Mouse (Mus musculus) brown adipose tissue, adult 24 weeks (tissue): ENCODE data around the gene Fstl3. TPM values are rescaled to one million over a fixed set of nuclear protein-coding genes. Genes with fewer than 3 reads are reported as not detected.
A peak's percentile ranks its signal among the peaks of the same experiment; 100 is the strongest.
"Not testable (repeated sequence)": the region's sequence is repeated elsewhere in the genome, so short reads cannot be mapped to it uniquely, and the experiment has no call there.

ENCODE experiments used
- H3K27ac ChIP-seq: fragments of 200-500 bp; replicated peaks from 2 replicates; pipeline ENCODE4 v1.5.1; 2012; ENCODE audit warnings: low read depth, mild to moderate bottlenecking, low read length
- H3K4me1 ChIP-seq: fragments of 200-500 bp; 2 replicates; pipeline ENCODE4 v1.6.1; 2012; ENCODE audit warnings: low read length, mixed read lengths; ENCODE audit not compliant: control insufficient read depth, insufficient read depth, insufficient read length
- H3K4me3 ChIP-seq: fragments of 200-500 bp; 2 replicates; pipeline ENCODE4 v1.5.1; 2012; ENCODE audit warnings: low read depth, mild to moderate bottlenecking, low read length, moderate library complexity; ENCODE audit not compliant: insufficient read depth
- polyA plus RNA-seq: library from polyadenylated mRNA; stranded (reverse); fragments of >200 nt; gene quantifications from 2 replicates; pipeline ENCODE4 v1.2.4, GENCODE M21; 2012; ENCODE audit not compliant: missing spikeins, insufficient read depth, insufficient read length

Fstl3 gene
- polyA plus RNA-seq, 1 experiment, result 1.3 TPM

DNA sequence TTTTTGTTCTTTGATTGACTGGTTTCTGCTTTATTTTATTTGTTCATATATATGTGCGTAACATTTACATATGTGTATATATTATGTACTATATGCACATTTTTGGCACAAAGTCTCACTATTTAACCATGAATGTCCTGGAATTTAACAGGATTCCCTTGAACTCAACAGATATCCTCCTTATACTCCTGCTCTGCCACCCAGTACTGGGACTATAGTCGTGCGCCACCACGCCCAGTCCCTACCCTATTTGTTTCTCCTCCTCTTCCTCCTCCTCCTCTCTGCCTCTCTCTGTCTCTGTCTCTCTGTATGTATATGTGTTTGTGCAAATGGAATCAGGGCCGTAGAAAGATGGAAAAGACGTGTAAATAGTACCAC lies 30.3 kb upstream of the Fstl3 start:
- no peak overlapping the region for H3K27ac ChIP-seq
- H3K4me3 ChIP-seq, result no peak overlapping the region
- no peaks in the 10 kb centered on the region for H3K4me1 ChIP-seq

DNA sequence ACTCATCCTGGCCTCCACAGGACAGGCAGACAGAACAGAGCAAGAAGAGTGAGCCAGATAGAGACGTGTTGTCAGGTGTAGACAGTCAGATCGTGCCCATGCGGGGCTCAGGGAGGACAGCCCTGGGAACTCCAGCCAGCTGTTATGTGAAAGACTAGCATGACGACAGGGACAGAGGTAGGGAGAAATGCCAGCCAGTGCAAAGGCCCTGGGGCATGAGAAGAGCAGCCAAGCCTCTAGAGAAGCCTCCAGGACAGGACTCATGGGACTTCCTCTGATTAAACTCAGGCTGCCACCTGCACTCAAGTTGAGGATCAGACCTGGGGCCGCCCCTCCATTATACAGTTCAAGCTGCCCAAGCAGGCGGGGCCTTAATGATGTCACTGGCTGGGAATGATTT lies 28.6 kb upstream of the Fstl3 start:
- H3K4me1 ChIP-seq, result no peaks in the 10 kb centered on the region
- no peak overlapping the region for H3K27ac ChIP-seq
- no peak overlapping the region for H3K4me3 ChIP-seq

DNA sequence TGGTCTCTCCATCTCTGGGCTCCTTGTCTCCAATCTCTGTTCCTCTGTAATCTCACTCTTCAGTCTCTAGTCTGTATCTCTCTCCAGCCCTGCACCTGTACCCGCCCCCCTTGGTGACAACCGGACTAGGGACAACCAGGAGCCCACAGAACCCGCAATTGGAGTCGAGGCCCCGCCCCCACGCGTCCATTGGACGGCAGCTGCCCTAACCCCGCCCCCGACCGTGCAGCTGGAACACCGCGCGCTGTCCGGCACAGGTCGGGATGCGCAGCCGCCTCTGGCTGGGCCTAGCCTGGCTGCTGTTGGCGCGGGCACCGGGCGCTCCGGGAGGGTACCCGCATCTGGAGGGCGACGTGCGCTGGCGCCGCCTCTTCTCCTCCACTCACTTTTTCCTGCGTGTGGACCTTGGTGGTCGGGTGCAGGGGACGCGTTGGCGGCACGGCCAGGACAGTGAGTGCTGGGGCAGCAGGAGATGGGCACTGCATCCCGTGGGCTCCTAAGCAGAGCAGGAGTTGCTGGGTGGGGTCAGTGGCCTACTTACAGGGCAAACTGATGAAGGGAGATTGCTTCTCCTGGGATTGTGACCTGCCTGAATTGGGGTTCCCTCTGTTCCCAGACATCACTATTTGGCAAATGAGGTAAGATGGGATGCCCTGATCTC lies 22.1 kb upstream of the Fstl3 start, which contains the start of gene Fgf22:
TSS of gene Fgf22 (plus strand) at position 221 of the 661 bp plus-strand sequence.
- H3K4me3 ChIP-seq, result peak within 1 kb of the TSS; percentile 28; the same call in 1 of the 2 replicates
- H3K27ac ChIP-seq, result no peak within 1 kb of the TSS
- H3K4me1 ChIP-seq, result no peaks in the 10 kb centered on the region

DNA sequence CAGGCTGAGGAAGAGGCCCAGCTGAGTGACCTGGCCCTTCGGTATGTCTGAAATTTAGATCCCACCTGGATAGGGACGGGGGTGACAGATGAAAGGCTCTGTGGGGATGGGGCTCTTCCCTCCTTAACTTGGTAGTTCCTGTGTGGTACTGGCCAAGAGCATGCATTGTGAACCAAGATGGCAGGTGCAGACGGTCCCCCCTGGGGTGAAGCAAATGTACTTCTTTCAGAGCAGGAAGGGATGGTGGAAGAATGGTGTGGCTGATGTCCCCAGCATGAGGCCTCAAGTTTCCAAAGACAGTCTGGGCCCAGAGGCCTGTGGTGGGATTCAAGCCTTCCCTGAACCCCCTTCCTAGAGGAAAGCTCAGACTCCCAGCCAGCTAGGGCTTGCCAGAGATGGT lies 21.2 kb upstream of the Fstl3 start:
- H3K4me3 ChIP-seq, result no peak overlapping the region
- no peaks in the 10 kb centered on the region for H3K4me1 ChIP-seq
- no peak overlapping the region for H3K27ac ChIP-seq

DNA sequence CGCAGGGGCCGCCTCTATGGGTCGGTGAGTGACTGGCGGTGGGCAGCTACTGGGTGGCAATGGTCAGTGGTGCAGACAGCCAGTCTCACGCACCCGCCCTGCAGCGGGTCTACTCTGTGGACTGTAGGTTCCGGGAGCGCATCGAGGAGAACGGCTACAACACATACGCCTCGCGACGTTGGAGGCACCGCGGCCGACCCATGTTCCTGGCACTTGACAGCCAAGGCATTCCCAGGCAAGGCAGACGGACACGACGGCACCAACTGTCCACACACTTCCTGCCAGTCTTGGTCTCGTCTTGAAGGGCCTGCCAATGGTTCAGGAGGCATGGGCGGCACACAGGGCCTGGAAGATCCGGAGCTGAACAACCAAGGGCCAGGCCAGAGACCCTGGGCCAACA lies 20.4 kb upstream of the Fstl3 start:
- H3K4me1 ChIP-seq, result no peaks in the 10 kb centered on the region
- no peak overlapping the region for H3K27ac ChIP-seq
- H3K4me3 ChIP-seq, result no peak overlapping the region

DNA sequence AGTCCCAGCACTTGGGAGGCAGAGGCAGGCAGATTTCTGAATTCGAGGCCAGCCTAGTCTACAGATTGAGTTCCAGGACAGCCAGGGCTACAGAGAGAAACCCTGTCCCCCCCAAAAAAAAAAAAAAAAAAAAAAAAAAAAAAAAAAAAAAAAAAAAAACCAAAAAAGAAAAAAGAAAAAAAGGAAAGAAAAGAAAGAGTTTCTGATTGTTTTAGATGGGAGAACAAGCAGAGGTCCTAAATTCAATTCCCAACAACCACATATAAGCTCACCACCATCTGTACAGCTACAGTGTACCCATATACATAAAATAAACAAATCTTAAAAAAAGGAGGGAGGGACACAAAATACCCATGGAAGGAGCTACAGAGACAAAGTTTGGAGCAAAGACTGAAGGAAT lies 17.4 kb upstream of the Fstl3 start:
- H3K27ac ChIP-seq, H3K4me1 ChIP-seq: not testable (repeated sequence)

DNA sequence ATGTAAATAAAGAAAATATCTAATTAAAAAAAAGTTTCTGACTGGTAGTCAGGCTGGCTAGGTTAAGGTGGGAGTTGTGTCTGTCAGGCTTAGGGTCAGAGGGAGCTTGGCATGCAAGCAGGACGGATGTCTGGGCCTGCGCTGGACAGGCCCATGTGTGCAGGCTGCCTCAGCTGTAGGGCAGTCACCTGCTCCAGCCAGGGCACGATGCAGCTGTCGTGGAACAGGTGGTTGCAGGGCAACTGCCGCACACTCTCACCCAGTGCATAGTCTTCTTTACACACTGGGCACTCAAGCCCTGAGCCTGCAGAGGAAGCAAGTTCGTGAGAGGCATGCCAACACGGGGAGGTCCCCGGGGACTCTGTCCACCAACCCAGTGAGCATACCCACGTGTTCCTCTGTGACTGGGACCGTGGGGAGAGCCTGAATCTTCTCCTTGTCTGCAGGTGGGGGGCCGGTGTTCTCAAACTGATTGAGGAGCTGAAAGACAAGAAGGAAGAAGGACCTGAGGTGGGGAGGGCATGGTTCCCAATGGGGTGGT lies 16.4 kb upstream of the Fstl3 start:
- H3K4me3 ChIP-seq, result no peak overlapping the region
- H3K27ac ChIP-seq, result no peak overlapping the region
- H3K4me1 ChIP-seq, result peaks cover 8% of the 10 kb centered on the region

More for the DNA sequence above, 17.4 kb upstream of the Fstl3 start:
- not testable (repeated sequence) for H3K4me3 ChIP-seq

DNA sequence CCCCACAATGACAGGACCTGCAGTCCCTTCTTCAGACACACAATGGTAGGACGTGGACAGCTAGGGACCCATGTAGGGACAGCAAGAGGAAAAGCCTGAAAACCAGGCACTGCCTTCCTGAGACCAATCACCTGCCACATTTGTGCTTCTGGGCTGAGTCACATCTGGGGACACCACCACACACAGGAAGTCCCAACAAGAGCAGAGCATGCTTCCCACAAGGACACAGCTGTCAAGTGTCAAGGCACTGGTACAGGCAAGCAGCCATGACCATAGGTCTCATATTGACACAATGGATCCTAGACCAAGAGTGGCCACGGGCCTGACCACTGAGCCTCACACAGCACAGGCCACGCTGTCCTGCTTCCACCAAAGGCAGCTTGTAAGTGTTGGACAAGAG lies 14.2 kb upstream of the Fstl3 start:
- Histone ChIP-seq H3K4me1 (peaks cover 9% of the 10 kb centered on the region), H3K27ac (no peak overlapping the region), H3K4me3 (no peak overlapping the region)

DNA sequence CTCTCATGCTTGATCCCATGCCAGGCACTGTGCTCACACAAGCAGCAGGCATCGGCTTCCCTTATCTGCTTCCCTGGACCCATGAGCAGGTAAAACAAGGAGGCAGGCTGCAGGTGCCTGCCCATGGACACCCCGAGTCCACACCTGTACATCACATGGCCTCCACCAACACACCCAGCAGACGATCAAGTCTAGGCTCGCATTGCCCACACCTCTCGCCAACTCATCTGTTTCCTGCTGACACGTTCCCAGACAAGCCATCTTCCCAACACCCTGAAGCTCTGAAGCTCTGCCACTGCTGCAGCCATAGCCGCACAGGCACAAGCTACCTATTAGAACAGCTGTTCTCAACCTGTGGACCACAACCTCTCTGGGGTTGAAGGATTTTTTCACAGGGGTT lies 12.8 kb upstream of the Fstl3 start:
- peaks cover 9% of the 10 kb centered on the region for H3K4me1 ChIP-seq
- H3K27ac ChIP-seq, result no peak overlapping the region

DNA sequence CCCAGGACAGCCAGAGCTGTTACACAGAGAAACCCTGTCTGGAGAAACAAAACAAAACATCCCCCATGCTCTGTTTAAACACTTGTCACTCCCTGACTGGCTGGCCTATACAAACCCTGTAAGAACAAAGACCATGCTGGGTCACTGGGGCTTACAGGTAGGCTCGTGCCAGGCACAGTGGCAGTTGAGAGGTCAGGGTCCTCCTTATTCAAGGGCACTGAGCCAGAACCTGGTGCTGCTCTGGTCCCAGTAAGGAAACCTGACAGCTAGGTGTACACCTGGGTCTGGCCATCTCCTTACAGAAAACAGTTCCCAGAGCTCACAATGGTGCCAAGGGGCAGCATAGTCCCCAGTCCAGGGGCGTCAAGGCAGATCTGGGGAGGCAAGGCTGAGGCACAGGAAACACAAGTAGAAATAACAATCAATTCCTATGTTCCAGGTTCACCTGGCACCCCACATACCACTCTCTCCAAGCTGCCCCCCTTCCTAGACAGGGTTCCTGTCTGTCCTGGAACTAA lies 11.8 kb upstream of the Fstl3 start:
- peak overlapping the region; percentile 87 for H3K4me3 ChIP-seq
- H3K4me1 ChIP-seq, result peaks cover 9% of the 10 kb centered on the region
- no peak overlapping the region for H3K27ac ChIP-seq

More for the DNA sequence above, 12.8 kb upstream of the Fstl3 start:
- H3K4me3 ChIP-seq, result no peak overlapping the region

DNA sequence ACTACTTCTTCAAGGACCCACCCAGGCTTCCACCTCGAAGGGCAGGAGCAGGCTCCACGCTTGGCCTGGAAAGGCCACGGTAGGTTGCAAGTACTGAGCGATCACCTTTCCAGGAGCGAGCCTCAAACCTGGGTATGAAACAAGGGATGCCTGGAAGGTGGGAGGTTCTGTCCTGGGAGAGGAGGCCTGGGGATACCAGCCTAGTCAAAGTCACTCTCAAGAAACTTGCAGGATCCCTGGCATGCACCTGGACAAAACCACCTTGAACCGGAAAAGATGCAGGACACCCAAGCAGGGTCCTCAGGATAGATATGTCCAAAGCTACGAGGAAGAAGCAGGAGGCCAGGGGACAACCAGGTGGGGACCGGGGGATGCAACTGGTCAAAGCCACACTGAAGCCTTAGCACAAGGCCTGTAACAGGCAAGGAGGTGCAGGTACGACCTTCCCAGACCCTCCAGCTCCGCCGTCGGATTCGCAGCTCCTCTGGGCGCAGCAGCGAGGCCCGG lies 11.0 kb upstream of the Fstl3 start:
- peak overlapping the region; percentile 87 for H3K4me3 ChIP-seq
- H3K27ac ChIP-seq, result no peak overlapping the region
- peaks cover 9% of the 10 kb centered on the region for H3K4me1 ChIP-seq

DNA sequence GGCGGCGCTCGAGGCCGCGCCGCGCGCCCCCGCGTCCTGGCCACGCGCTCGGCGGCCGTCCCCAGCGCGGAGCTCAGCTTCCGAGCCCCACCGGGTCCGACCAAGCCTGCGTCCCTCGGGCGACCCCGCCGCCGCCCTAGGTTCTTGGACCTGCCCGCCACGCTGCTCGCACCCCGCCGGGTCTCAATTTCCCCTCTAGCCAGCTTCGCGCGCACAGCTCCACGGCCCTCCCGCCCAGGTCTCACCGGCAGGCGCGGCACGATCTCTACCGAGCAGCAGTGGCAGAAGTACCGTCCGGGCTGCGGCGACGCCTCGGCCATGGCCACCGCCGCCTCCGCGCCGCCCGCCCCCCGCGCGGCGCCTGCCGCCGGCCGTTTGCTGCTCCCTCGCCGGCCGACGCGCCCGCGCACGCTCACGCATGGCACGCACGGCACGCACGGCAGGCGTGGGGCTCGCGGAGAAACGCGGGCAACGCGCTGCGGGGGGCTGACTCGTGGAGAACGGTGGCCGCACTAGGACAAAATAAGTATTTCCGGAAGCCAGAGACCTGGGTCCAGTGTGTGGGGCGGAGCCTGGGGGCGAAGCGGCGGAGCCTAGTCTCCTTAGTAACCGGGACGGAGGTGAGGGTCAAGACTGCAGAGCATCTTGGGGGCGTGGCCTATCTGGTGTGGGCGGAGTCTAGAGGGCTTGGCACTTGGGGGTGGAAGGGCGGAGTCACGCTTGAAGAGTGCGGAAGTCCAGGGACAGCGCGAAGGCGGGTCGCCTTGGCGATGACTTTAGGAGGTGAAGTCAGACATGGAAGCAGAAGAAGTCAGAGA lies 10.4 kb upstream of the Fstl3 start, which contains the start of gene Rnf126:
TSS of gene Rnf126 (minus strand) at position 445 of the 818 bp plus-strand sequence.
- H3K4me3 ChIP-seq, result peak within 1 kb of the TSS; percentile 87
- H3K4me1 ChIP-seq, result peaks cover 9% of the 10 kb centered on the region
- H3K27ac ChIP-seq, result peak within 1 kb of the TSS; percentile 52

DNA sequence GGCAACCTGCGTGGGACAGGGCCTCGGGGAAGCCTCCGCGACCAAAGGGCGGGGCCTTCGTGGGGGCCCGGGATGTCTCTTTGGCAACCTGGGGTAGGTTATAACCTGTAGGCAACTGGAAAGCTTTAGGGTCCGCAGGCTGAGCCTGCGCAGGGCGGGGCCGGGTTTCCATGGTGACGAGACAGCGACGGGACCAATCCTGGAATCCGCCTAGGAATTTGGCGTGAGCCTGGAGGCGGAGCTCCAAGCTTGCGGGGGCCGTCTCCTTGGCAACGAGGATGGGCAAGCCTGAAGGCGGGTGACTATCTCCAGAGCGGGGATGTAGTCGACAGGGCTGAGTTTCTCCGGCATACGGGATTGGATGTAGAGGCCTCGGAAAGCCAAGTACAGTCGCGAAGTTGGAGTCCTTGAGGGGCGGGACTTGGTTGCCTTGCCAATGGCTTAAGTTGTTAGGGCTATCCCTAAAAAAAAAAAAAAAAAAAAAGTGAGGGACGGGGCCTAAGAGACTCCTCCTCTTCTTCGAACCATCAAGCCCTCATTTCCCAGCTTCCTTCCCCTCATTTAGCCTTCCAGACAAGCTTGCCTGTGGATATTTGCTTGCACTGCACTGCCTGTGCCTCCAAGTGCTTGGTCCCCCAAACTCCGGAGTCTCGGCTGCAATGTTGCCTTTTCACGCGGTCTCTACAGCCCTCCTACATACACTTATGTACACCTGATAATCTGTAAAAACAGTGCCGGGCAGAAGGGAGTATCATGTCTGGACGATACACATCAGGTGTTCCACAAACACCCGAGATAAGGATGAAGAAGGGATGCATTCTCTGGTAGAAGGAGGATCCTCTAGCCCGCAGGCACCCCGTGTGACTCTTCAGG lies 9.5 kb upstream of the Fstl3 start:
- peak overlapping the region; percentile 52 for H3K27ac ChIP-seq
- peak overlapping the region; percentile 87 for H3K4me3 ChIP-seq
- H3K4me1 ChIP-seq, result peaks cover 9% of the 10 kb centered on the region

DNA sequence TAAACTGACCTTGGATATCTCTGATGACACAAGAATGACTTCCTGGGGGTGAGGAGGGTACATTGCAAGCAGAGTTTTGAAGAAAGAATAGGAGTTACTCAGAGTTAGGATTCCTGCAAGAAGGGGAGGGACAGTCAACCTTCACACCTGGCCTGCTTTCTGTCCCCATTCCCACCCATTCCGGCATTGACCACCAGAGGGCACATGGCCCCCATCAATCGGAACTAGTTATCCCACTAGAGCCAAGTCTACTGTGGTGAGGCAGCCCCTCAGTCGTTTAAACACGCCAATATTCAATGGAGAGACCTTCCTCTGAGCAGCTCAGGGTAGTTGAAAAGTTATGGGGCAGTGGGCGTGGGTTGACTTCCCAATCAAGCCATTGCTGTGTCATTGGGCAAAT lies 8.7 kb upstream of the Fstl3 start:
- Histone ChIP-seq H3K27ac (no peak overlapping the region), H3K4me1 (peaks cover 9% of the 10 kb centered on the region), H3K4me3 (no peak overlapping the region)
